Mouse (Mus musculus) forebrain, embryonic 11.5 days (tissue): ENCODE results near the gene Bcas3. TPM values are rescaled to one million over a fixed set of nuclear protein-coding genes. Genes with fewer than 3 reads are reported as not detected.

Experiments used
- ATAC-seq: fragments of 200-750 bp; cut with Nextera tagmentation; replicated peaks from 2 replicates; pipeline ENCODE4 v1.8.0; 2017; ENCODE audit warnings: moderate TSS enrichment; ENCODE audit not compliant: low FRiP score
- DNase-seq: peaks from one replicate; pipeline ENCODE4 v3.0.0-alpha.2; 2017; ENCODE audit warnings: low spot score
- H3K27ac ChIP-seq: fragments of 300-500 bp; sonication (generic); 2 replicates; pipeline ENCODE4 v1.5.1; 2014; ENCODE audit warnings: low read depth, low read length
- H3K27me3 ChIP-seq: fragments of 300-500 bp; sonication (generic); 2 replicates; pipeline ENCODE4 v1.6.1; 2014; ENCODE audit warnings: mild to moderate bottlenecking, low read length, mixed read lengths; ENCODE audit not compliant: control insufficient read depth, insufficient read depth
- H3K36me3 ChIP-seq: fragments of 300-500 bp; sonication (generic); 2 replicates; pipeline ENCODE4 v1.6.1; 2014; ENCODE audit warnings: mild to moderate bottlenecking, low read length, moderate library complexity, mixed read lengths; ENCODE audit not compliant: control insufficient read depth, insufficient read depth
- H3K4me1 ChIP-seq: fragments of 300-500 bp; sonication (generic); replicated peaks from 2 replicates; pipeline ENCODE4 v1.6.1; 2014; ENCODE audit warnings: low read length, mixed read lengths; ENCODE audit not compliant: control insufficient read depth, insufficient read depth
- H3K4me2 ChIP-seq: fragments of 300-500 bp; sonication (generic); 2 replicates; pipeline ENCODE4 v1.6.1; 2014; ENCODE audit warnings: low read depth, mild to moderate bottlenecking, low read length, moderate library complexity, mixed read lengths; ENCODE audit not compliant: severe bottlenecking
- H3K4me3 ChIP-seq: fragments of 300-500 bp; sonication (generic); 2 replicates; pipeline ENCODE4 v1.5.1; 2014; ENCODE audit warnings: low read depth, low read length
- H3K9ac ChIP-seq: fragments of 300-500 bp; sonication (generic); 2 replicates; pipeline ENCODE4 v1.6.1; 2014; ENCODE audit warnings: low read length
- H3K9me3 ChIP-seq: fragments of 300-500 bp; sonication (generic); 2 replicates; pipeline ENCODE4 v1.6.1; 2016; ENCODE audit warnings: low read length, mixed read lengths; ENCODE audit not compliant: control insufficient read depth
- WGBS: fragments of 180-500 bp; shearing (Covaris S2); extraction: QIAGEN DNeasy Blood & Tissue Kit; methylation state at CpG from one replicate; pipeline ENCODE4 v1.1.7; 2014; 5-methylcytosine and 5-hydroxymethylcytosine counted together
- polyA plus RNA-seq: library from polyadenylated mRNA; unstranded; fragments of >200 nt; fragmentation: Nextera tagmentation; extraction: Ambion mirVana; gene quantifications from 2 replicates; pipeline ENCODE4 v1.2.1, GENCODE M21; 2014

Gene Bcas3
- polyA plus RNA-seq, 1 experiment from 2014 or later = 17.9 TPM

DNA sequence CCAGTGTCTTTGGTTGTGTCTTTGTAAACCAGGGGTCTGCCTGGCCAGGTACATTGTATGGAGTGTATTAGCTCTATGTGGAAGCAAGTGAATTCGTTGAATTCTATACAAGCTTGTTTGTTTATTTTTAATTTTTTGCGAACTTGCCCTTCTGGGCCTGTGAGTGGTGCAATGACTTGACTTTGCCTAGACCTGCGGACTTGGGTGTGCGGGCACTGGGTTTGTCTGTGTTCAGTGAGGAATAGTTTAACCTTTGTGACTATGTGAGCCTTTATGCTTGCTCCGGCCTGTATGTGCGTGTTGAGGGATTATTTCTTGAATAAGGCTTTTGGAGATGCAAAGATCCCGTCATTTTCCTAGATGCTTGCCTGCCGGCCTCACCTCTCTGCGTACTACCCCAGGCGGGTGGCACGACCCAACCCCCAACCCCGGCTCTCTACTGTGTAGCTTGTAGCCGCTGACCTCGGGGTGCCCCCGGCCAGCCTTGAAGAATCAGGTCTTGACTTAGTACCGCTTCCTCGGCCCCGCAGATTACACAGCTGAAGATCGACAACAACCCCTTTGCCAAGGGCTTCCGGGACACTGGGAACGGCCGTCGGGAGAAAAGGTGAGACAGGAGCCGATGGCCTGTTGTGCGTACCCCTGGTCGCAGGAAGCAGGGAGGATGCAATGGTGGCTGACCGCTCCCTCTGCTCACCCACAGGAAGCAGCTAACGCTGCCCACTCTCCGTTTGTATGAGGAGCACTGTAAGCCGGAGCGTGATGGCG is 483.7 kb downstream of the Bcas3 start:
- Histone ChIP-seq H3K4me3 (no peak overlapping the region), H3K27ac (no peak overlapping the region), H3K9ac (no peak overlapping the region), H3K4me2 (no peak overlapping the region), H3K36me3 (no peaks in the 10 kb centered on the region), H3K4me1 (peaks cover 21% of the 10 kb centered on the region), H3K27me3 (peaks cover 98% of the 10 kb centered on the region), H3K9me3 (no peaks in the 10 kb centered on the region)
- WGBS = 2% methylated on average over 32 of the region's 32 CpGs
- peak; percentile 67 for DNase-seq
- ATAC-seq = no peak

DNA sequence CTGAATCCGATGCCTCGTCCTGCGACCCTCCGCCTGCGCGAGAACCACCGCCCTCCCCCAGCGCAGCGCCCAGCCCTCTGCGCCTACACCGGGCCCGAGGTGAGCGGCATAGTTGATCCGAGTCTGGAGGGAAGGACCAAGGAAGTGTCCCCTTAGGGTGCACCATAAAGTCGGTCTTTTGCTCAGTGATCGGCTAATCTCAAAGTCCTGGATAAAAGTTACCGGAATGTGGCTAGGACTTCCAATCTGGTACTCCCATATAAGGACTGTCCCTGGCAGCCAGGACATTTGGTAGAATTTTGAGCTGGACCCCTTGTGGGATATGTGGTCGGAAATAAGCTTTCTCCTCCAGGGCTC is 484.3 kb downstream of the Bcas3 start:
- ATAC-seq (no peak), DNase-seq (no peak)
- 1% methylated on average over 18 of the region's 18 CpGs for WGBS
- no peaks in the 10 kb centered on the region for H3K9me3 ChIP-seq
- no peak overlapping the region for H3K4me2 ChIP-seq
- H3K27me3 ChIP-seq = peaks cover 94% of the 10 kb centered on the region
- no peaks in the 10 kb centered on the region for H3K36me3 ChIP-seq
- peaks cover 20% of the 10 kb centered on the region for H3K4me1 ChIP-seq
- peak overlapping the region; percentile 19; the same call in 1 of the 2 replicates for H3K4me3 ChIP-seq
- no peak overlapping the region for H3K9ac ChIP-seq
- H3K27ac ChIP-seq = no peak overlapping the region

DNA sequence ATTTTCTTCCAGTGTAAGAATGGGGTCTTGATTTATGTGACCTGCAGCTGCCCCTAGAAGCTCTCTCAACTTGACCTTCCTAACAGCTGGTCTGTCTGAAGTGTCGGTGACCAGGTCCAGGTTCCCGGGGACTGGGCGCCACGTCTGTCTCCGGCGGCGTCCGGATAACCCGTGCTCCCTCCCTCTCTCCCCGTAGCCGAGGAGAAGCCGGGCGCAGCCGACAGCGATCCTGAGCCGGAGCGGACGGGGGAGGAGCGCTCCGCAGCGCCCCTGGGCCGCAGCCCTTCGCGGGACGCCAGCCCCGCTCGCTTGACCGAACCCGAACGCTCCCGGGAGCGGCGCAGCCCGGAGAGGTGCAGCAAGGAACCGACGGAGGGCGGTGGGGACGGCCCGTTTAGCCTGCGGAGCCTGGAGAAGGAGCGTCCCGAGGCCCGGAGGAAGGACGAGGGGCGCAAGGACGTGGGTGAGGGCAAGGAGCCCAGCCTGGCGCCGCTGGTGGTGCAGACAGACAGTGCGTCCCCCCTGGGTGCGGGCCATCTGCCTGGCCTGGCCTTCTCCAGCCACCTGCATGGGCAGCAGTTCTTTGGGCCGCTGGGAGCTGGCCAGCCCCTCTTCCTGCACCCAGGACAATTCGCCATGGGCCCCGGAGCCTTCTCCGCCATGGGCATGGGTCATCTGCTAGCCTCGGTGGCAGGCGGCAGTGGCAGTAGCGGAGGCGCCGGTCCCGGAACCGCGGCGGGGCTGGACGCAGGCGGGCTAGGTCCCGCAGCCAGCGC is 484.9 kb downstream of the Bcas3 start:
- peak overlapping the region; percentile 19 for H3K4me3 ChIP-seq
- H3K27ac ChIP-seq = no peak overlapping the region
- H3K9ac ChIP-seq = no peak overlapping the region
- no peaks in the 10 kb centered on the region for H3K9me3 ChIP-seq
- ATAC-seq = no peak
- WGBS = under 1% methylated on average over 64 of the region's 67 CpGs
- peaks cover 93% of the 10 kb centered on the region for H3K27me3 ChIP-seq
- H3K4me1 ChIP-seq = peaks cover 20% of the 10 kb centered on the region; the same call in 1 of the 2 replicates
- 0 out of 2 replicates have a peak overlapping the region, but pooled peaks have one; percentile 6 for H3K4me2 ChIP-seq
- DNase-seq = peak; percentile 73
- no peaks in the 10 kb centered on the region for H3K36me3 ChIP-seq

DNA sequence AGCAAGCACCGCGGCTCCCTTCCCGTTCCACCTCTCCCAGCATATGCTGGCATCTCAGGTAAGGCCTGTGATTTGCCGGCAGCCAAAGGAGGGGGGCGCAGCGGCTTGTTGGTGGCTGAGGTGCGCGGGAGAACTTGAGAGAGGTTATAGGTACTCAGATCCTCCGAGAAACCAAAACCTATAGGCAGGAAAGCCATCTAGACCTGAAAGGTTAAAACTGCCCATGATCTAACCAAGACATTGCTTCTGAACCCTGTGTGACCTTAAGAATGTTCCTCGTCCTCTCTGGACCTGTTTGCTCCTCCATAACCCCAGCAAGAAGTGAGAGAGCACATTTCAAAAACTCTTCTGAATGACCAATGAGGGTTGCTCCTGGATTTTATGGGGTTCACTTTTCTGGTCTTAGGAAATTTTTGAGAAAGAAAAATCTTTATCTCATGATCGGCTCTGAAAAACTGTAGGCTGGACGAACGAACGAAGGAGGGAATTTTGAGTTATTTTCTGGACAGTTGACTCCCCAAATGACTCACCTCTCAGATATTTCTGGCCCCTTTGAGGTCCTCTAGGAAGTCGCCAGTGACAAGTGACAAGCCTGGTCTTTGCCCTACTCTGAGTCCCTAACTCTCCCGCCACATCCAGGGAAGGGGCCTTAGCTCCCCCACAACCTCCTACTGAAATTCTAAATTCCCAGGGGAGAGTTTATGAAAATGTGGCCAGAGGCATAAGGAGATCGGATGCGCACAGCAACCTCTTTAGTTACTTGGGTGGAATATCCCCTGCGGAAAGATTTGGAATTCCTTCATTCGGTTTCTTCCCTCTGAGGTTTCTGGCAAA is 485.7 kb downstream of the Bcas3 start:
- Histone ChIP-seq H3K36me3 (no peaks in the 10 kb centered on the region), H3K27ac (no peak overlapping the region), H3K9me3 (no peaks in the 10 kb centered on the region), H3K27me3 (peaks cover 88% of the 10 kb centered on the region), H3K4me3 (peak overlapping the region; percentile 19), H3K4me2 (no peak overlapping the region), H3K9ac (no peak overlapping the region), H3K4me1 (peaks cover 20% of the 10 kb centered on the region; the same call in 1 of the 2 replicates)
- WGBS = 4% methylated on average over 20 of the region's 20 CpGs
- DNase-seq (no peak), ATAC-seq (no peak)

DNA sequence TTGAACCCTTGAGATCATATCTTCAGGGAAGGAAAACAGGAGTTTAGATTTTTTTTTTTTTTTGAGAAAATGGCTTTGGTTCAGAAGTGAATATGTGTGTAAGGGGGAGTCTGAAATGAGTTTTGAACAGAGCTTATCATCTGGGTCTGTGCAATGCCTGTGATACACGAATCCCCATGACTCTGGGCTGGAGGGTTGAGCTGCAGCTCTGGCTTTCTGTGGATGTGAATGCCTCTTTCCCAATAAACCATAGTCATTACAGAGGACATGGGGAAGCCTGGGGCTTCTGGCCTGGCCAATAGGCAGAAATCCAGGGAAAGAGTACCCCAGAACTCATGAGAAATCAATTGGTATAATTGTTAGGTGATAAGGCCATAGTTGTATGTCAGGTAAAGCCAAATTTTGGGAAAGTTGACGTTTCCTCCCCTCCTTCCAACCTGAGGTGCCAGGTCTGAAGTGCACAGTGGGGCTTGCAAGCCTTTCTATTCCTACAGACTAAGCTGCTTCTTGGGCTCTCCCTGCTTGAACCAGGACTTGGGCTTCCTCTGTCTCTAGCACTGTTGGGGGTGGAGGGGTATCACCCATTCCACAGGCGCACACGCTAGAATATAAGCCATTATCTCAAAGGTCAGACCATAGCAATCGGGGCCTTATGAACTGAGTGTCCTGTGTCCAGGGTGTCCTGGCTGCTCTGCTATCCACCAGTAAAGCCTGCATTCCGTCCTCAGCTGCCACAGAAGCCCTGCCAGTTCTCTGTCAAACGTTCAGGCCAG is 486.5 kb downstream of the Bcas3 start:
- Histone ChIP-seq H3K27me3 (peaks cover 81% of the 10 kb centered on the region), H3K9me3 (no peaks in the 10 kb centered on the region), H3K4me1 (peaks cover 23% of the 10 kb centered on the region; the same call in 1 of the 2 replicates), H3K36me3 (no peaks in the 10 kb centered on the region), H3K4me3 (no peak overlapping the region), H3K9ac (no peak overlapping the region), H3K4me2 (no peak overlapping the region), H3K27ac (no peak overlapping the region)
- DNase-seq = no peak
- 4% methylated on average over 7 of the region's 7 CpGs for WGBS
- ATAC-seq = no peak

DNA sequence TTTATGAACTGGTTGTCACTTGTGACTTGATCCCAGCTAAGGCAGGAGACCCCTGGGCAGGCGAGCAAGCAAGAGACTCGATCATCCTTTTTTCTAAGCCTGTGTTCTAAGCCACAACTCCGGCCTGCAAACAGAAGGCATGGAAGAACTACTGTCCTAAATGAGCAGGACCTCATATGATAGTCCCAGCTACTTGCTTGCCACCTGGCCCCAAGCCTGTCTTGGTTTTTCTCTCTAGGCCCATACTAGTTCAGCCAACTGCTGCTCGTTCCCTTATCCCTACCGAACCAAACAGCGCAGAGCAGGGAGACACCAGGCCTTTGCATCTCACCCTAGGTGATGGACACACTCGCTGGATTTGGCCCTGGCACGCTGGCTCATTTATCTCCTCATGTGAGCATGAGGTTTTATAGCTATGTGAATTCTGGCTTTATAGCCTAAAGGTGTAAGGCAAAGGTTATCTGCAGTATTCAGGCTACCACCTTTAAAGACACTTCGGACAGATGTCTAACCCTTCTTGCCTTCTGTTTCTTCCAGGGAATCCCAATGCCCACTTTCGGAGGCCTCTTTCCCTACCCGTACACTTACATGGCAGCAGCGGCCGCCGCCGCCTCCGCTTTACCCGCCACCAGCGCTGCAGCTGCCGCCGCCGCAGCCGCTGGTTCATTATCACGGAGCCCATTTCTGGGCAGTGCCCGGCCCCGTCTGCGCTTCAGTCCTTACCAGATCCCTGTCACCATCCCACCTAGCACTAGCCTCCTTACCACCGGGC is 487.2 kb downstream of the Bcas3 start:
- Histone ChIP-seq H3K9me3 (no peaks in the 10 kb centered on the region), H3K9ac (no peak overlapping the region), H3K27ac (no peak overlapping the region), H3K4me2 (peak overlapping the region; percentile 21; the same call in 1 of the 2 replicates), H3K4me3 (peak overlapping the region; percentile 9; the same call in 1 of the 2 replicates), H3K36me3 (no peaks in the 10 kb centered on the region), H3K4me1 (peaks cover 23% of the 10 kb centered on the region; the same call in 1 of the 2 replicates), H3K27me3 (peaks cover 79% of the 10 kb centered on the region)
- WGBS = 4% methylated on average over 27 of the region's 27 CpGs
- no peak for ATAC-seq
- DNase-seq = no peak

DNA sequence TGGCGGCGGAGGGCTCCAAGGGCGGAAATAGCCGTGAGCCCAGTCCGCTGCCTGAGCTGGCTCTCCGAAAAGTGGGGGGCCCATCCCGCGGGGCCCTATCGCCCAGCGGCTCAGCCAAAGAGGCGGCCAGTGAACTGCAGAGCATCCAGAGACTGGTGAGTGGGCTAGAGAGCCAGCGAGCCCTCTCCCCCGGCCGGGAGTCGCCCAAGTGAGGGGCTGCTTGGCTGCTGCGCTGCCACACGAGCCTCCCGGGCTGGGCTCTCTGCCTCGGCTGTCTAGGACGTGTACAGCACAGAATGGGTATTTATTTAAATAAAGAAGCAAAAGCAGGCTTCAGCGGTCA is 487.8 kb downstream of the Bcas3 start:
- H3K4me2 ChIP-seq = peak overlapping the region; percentile 21; the same call in 1 of the 2 replicates
- no peaks in the 10 kb centered on the region for H3K9me3 ChIP-seq
- no peak overlapping the region for H3K9ac ChIP-seq
- H3K27me3 ChIP-seq = peaks cover 78% of the 10 kb centered on the region
- H3K4me1 ChIP-seq = peaks cover 23% of the 10 kb centered on the region; the same call in 1 of the 2 replicates
- peak overlapping the region; percentile 9; the same call in 1 of the 2 replicates for H3K4me3 ChIP-seq
- H3K36me3 ChIP-seq = no peaks in the 10 kb centered on the region
- WGBS = 2% methylated on average over 21 of the region's 21 CpGs
- no peak overlapping the region for H3K27ac ChIP-seq
- ATAC-seq (no peak), DNase-seq (peak; percentile 69)
